Mouse (Mus musculus) cortical plate, adult 2 months (tissue): ENCODE measurements around the gene Spock1.

Experiments
- CTCF ChIP-seq: fragments of 200-500 bp; IDR thresholded peaks from 2 replicates; pipeline ENCODE4 v1.5.1; 2011; ENCODE audit warnings: mild to moderate bottlenecking, control low read depth, low read length; ENCODE audit not compliant: insufficient read depth; ENCODE audit errors: extremely low read depth
- POLR2A ChIP-seq: fragments of 200-500 bp; IDR thresholded peaks from 2 replicates; pipeline ENCODE4 v1.6.1; 2011; ENCODE audit warnings: mild to moderate bottlenecking, low read length, control low read depth; ENCODE audit not compliant: insufficient read depth; ENCODE audit errors: extremely low read depth

DNA sequence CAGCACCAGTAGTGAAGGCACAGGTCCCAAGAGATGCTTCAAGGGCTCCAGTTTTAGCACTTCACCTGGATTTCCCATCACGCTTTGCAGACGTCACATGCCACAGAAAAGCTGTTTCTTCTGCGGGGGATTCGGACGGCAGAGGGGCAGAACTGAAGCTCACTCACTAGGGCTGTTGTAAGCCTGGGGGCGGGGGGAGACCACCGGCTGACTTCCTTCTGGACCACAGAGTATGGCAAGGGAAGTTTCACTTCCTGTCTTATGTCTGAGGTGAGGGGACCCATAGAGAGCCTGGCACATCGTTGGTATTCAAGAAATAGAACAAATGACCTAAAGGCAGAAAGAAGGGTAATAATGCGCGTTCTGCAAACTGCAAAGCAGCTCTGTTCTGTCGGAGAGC, 392.4 kb downstream of the Spock1 start:
- TF ChIP-seq CTCF (no peak), POLR2A (no peak)
